Mouse (Mus musculus) cerebellum, adult 2 months (tissue): ENCODE measurements around the gene Vwa8.

Experiments
- CTCF ChIP-seq: fragments of 200-500 bp; IDR thresholded peaks from 2 replicates; pipeline ENCODE4 v1.5.1; 2011; ENCODE audit warnings: low read depth, mild to moderate bottlenecking, control low read depth, low read length, moderate library complexity, borderline replicate concordance; ENCODE audit not compliant: insufficient read depth
- POLR2A ChIP-seq: fragments of 200-500 bp; IDR thresholded peaks from 2 replicates; pipeline ENCODE4 v1.6.1; 2011; ENCODE audit warnings: low read length, control low read depth, borderline replicate concordance; ENCODE audit not compliant: insufficient read depth

DNA sequence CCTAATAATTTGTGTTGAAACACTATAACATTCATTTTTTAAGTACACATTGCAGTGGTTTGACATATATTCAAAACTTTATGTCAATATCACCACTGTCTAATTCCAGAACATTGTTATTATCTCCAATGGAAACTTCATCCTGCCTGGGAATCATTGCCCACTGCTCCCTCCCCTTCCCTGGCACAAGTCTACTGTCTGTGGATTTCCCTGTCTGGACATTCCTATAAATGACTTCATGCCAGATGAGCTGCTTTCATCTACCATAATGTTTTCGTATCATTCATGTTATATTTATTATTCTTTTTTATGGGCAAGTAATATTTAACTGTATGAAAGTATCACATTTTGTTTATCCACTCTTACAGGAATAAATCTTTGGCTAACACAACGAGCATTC, 367.5 kb downstream of the Vwa8 start:
- no peak for TF ChIP-seq CTCF
- TF ChIP-seq POLR2A, result no peak
